Mouse (Mus musculus) ES-Bruce4 (cell line): ENCODE data around the gene Tnip1. TPM values are rescaled to one million over a fixed set of nuclear protein-coding genes. Genes with fewer than 3 reads are reported as not detected.

Experiments used
- H3K27ac ChIP-seq: 2 replicates; pipeline ENCODE4 v1.5.1; 2012; ENCODE audit warnings: low read length, inconsistent platforms; ENCODE audit not compliant: insufficient read depth
- H3K27me3 ChIP-seq: 2 replicates; pipeline ENCODE4 v1.6.1; 2012; ENCODE audit warnings: mild to moderate bottlenecking, low read length, inconsistent platforms; ENCODE audit not compliant: control insufficient read depth, poor library complexity, insufficient read depth, severe bottlenecking
- H3K36me3 ChIP-seq: 2 replicates; pipeline ENCODE4 v1.6.1; 2012; ENCODE audit warnings: inconsistent platforms, mild to moderate bottlenecking, low read length, moderate library complexity; ENCODE audit not compliant: control insufficient read depth, poor library complexity, insufficient read depth, severe bottlenecking
- H3K4me1 ChIP-seq: one replicate; pipeline ENCODE4 v1.8.1; 2011; ENCODE audit warnings: low read length; ENCODE audit not compliant: control insufficient read depth, insufficient read depth
- H3K4me3 ChIP-seq: 2 replicates; pipeline ENCODE4 v1.5.1; 2011; ENCODE audit warnings: low read depth, mild to moderate bottlenecking, low read length
- H3K9ac ChIP-seq: 2 replicates; pipeline ENCODE4 v1.6.1; 2012; ENCODE audit warnings: low read depth, mild to moderate bottlenecking, inconsistent platforms; ENCODE audit not compliant: poor library complexity, severe bottlenecking
- H3K9me3 ChIP-seq: replicated peaks from 2 replicates; pipeline ENCODE4 v1.6.1; 2012; ENCODE audit warnings: mild to moderate bottlenecking, low read length, inconsistent platforms; ENCODE audit not compliant: control insufficient read depth, poor library complexity, insufficient read depth, severe bottlenecking
- CTCF ChIP-seq: IDR thresholded peaks from one replicate; pipeline ENCODE4 v1.8.1; 2011; ENCODE audit warnings: low read depth, low read length
- EP300 ChIP-seq: IDR thresholded peaks from 2 replicates; pipeline ENCODE4 v1.6.1; 2011; ENCODE audit warnings: low read depth, low read length; ENCODE audit not compliant: insufficient read depth
- POLR2A ChIP-seq: IDR thresholded peaks from one replicate; pipeline ENCODE4 v1.8.1; 2011; ENCODE audit warnings: low read length; ENCODE audit not compliant: insufficient read depth
- polyA plus RNA-seq: library from polyadenylated mRNA; stranded (reverse); fragments of >200 nt; gene quantifications from 2 replicates; pipeline ENCODE4 v1.2.4, GENCODE M21; 2011; ENCODE audit warnings: low read depth; ENCODE audit not compliant: missing spikeins, insufficient read depth, insufficient read length

Tnip1 gene
- polyA plus RNA-seq, 1 experiment: 33.2 TPM

GRCm38 (mm10) chr11:54881051-54881474, 81.7 kb downstream of the Tnip1 start:
- H3K9ac ChIP-seq: no peak overlapping the region
- TF ChIP-seq POLR2A: no peak
- TF ChIP-seq EP300: no peak
- no peak for TF ChIP-seq CTCF
- no peak overlapping the region for H3K4me3 ChIP-seq
- H3K27me3 ChIP-seq: no peaks in the 10 kb centered on the region
- H3K36me3 ChIP-seq: no peaks in the 10 kb centered on the region
- no peaks in the 10 kb centered on the region for H3K9me3 ChIP-seq
- no peak overlapping the region for H3K27ac ChIP-seq
- H3K4me1 ChIP-seq: peaks cover 2% of the 10 kb centered on the region

- TF ChIP-seq CTCF (no peak), POLR2A (no peak), EP300 (no peak)
- no peak overlapping the region for H3K4me3 ChIP-seq
- no peak overlapping the region for H3K27ac ChIP-seq
- no peak overlapping the region for H3K9ac ChIP-seq
- H3K36me3 ChIP-seq: no peaks in the 10 kb centered on the region
- peaks cover 2% of the 10 kb centered on the region for H3K4me1 ChIP-seq
- H3K27me3 ChIP-seq: no peaks in the 10 kb centered on the region
- H3K9me3 ChIP-seq: no peaks in the 10 kb centered on the region
Observed at GRCm38 (mm10) chr11:54879922-54880321, 82.8 kb downstream of the Tnip1 start.

GRCm38 (mm10) chr11:54879434-54879833, 83.3 kb downstream of the Tnip1 start:
- Histone ChIP-seq H3K27me3 (no peaks in the 10 kb centered on the region), H3K4me1 (peaks cover 2% of the 10 kb centered on the region), H3K4me3 (no peak overlapping the region), H3K36me3 (no peaks in the 10 kb centered on the region), H3K9ac (no peak overlapping the region), H3K9me3 (no peaks in the 10 kb centered on the region), H3K27ac (no peak overlapping the region)
- TF ChIP-seq EP300 (no peak), POLR2A (no peak), CTCF (no peak)

DNA sequence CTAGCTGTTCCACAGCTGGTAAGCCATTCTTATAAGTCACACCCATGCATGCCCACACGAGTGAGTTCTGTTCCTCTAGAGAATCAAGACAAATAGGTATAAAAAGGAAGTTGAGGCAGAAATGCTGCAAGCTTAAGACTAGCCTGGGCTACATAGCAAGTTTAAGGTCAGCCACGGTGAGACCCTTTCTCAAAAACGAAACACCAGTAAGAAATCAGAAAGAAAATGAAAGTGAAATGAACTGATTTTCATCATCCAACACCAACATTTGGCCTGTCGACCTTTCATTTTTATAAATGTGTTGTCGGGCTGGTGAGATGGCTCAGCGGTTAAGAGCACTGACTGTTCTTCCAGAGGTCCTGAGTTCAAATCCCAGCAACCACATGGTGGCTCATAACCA, 83.8 kb downstream of the Tnip1 start:
- TF ChIP-seq EP300 (no peak), CTCF (no peak), POLR2A (no peak)
- Histone ChIP-seq H3K27me3 (no peaks in the 10 kb centered on the region), H3K4me1 (peaks cover 2% of the 10 kb centered on the region), H3K27ac (no peak overlapping the region), H3K9me3 (no peaks in the 10 kb centered on the region), H3K36me3 (no peaks in the 10 kb centered on the region), H3K4me3 (no peak overlapping the region), H3K9ac (no peak overlapping the region)

DNA sequence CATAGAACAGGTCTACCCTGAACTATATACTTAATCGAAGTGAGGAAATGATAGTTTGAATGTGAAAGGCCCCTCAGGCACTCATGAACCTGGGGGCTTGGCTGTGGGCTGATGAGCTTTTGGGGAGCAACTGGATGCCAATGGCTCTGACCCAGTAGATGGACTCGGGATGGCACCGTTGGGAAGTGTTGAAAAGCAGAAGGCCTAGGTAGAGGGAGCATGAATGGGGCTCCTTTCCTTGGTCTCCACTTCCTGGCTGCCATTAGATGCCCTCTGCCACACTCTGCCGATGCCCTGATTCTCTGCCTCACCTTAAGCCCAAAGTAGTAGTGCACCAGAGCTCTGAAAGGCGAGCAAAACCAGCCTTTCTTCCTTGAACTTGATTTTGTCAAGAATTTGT, 86.7 kb downstream of the Tnip1 start:
- H3K27me3 ChIP-seq: no peaks in the 10 kb centered on the region
- H3K9me3 ChIP-seq: no peaks in the 10 kb centered on the region
- peaks cover 11% of the 10 kb centered on the region for H3K36me3 ChIP-seq
- no peaks in the 10 kb centered on the region for H3K4me1 ChIP-seq
- TF ChIP-seq EP300: no peak
- no peak for TF ChIP-seq CTCF
- no peak for TF ChIP-seq POLR2A
- H3K27ac ChIP-seq: no peak overlapping the region
- no peak overlapping the region for H3K4me3 ChIP-seq
- no peak overlapping the region for H3K9ac ChIP-seq

DNA sequence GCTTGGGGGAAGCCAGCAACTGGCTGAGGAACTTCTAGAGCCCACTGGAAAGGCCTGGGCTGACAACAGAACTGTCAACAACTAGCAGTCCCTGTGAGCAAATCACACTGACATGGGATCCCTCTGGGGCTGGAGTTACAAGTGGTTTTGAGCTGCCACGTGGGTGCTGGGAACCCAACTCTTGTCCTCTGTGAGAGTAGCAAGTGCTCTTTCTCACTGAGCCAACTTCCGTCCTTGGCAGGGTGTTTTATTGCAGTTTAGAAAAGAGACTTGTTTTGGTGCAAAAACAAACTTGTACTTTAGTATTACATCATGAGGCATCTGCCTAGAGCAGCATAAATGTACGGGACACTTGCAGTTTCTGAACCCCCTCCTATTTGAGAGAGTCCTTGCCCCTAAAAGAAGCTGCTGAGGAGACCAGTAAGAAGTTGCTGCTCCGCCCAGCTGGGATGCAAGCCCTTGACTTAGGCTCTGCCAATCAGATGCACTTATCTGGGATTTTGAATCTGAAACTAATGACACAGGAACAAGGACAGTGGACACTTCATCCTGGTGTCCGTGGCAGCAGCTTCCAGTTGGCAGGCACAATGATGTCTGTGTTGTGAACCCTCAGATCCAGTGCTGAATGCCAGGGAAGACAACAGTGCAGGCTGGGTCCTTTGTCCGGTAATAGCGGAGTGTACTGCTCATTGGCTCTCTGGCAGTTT, 90.7 kb downstream of the Tnip1 start:
- no peak overlapping the region for H3K4me3 ChIP-seq
- no peak overlapping the region for H3K27ac ChIP-seq
- TF ChIP-seq CTCF (no peak), EP300 (no peak), POLR2A (no peak)
- no peaks in the 10 kb centered on the region for H3K9me3 ChIP-seq
- peaks cover 36% of the 10 kb centered on the region for H3K36me3 ChIP-seq
- no peaks in the 10 kb centered on the region for H3K27me3 ChIP-seq
- no peaks in the 10 kb centered on the region for H3K4me1 ChIP-seq
- no peak overlapping the region for H3K9ac ChIP-seq
